Mouse (Mus musculus) kidney, postnatal 4 days (tissue): ENCODE measurements around the gene Rnh1.

ENCODE experiments used
- DNase-seq, 2 experiments: peaks; one replicate each; pipeline ENCODE4 v3.0.0; 2021; ENCODE audit warnings: mixed read lengths in 2 of 2

Rnh1 gene

GRCm38 (mm10) chr7:141172116-141173006, at the start of gene Rnh1:
Gene Rnh1 (minus strand): TSS chr7:141172857.
- DNase-seq, result peak; percentile 93 to 96

DNA sequence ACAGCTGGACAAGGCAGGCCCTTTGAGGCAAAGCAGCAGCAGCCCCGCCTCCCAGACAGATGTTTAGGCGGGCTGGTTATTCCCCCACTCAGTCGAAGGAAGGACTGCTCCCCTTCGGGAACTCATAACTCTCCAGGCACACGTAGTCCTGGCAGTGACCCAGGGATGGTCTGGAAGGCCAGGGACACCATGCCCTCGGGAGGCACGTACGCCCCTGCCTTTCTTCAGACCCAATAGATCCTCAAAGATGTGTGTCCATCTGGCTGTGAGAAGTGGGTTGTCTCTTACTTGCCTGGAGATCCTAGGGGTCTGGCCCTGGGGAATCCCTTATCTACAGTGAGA, 49.4 kb upstream of the Rnh1 start:
- DNase-seq, result no peak

GRCm38 (mm10) chr7:141221249-141222125, 48.8 kb upstream of the Rnh1 start:
- peak; percentile 98 to 99 for DNase-seq

DNA sequence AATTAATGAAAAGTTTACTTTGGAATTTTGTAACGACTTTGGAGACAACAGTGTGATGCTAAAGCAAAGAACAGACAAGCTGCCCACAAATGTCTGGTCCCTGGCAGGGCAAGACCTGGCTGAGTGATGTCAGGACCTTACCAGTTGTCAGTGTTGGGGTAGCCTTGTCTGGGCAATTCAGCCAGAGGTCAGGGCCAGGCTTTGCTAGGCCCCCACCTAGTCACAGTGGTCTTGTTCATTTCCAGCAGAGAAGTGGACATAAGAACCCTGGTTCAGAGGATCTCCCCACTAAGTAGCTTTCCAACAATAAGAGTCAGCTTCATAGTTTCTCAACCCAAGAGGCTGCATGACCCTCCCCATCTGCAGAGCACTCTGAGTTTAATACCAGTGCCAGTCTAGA, 47.7 kb upstream of the Rnh1 start:
- no peak for DNase-seq

GRCm38 (mm10) chr7:141219558-141220099, 47.0 kb upstream of the Rnh1 start:
- DNase-seq, result no peak

DNA sequence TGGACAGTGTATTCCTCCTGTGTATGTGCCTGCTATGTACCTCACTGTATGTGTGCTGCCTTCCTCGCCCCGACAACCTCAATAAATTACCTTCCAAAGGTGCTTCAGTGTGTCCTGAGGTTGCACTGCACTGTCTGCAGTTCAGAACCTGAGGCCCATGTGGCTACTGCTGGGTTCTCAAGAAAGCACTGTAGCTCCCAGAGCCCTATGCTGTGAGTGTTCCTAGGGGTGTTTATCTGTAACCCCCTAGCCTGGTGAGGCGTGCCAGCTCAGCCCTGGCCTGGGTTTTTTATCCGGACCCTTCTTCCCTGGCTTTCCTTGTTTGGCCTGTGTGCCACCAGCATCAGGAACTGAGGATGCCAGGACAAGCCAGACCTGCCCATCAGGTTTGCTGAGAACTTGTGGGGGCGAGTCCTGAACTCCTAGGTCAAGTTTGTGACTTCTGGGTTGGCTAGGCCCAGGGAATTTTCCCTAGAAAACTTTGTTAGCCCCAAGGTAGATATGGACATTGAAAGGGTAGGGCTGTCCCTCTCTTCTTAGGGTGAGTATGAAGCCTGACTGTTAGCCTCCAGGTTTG, 46.0 kb upstream of the Rnh1 start:
- no peak for DNase-seq

DNA sequence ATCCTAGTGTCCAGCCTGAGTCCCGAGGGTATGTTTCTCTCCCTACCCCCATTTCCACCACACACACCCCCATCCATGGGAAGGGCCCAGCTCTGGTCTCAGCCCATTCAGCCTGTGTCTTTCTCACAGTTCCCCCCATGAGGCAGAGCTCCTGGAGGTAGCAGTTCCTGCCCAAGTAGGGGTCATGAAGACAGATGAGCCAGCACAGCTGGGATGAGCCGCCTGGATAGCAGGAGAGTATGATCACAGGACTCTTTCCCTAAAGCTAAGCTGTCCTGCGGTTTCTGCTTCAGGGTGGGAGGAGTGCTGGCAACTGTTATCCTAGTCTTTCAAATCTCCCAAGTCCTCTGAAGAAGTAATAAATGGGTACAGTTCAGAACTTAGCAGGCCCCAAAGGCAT, 45.5 kb upstream of the Rnh1 start:
- no peak for DNase-seq

DNA sequence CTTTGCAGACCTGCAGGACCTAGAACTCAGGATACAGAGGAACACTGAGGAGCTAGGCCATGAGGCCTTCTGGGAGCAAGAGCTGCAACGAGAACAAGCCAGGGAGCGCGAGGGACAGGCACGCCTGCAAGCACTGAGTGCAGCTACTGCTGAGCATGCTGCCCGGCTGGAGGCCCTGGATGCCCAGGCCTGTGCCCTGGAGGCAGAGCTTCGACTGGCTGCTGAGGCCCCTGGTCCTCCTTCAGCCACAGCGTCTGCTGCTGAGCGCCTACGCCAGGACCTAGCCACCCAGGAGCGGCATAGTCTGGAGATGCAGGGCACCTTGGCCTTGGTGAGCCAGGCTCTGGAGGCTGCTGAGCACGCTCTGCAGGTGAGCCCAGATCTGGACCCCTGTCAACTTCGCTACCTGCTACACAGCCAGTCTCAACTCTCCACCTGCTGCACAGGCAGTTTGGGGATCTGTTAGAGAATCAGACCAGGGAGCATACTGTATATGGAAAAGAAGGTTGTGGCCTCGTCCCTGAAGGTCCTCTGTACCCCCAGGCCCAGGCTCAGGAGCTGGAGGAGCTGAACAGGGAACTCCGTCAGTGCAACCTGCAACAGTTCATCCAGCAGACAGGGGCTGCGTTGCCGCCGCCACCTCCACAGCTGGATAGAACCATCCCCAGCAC, 44.8 kb upstream of the Rnh1 start:
- DNase-seq, result no peak

DNA sequence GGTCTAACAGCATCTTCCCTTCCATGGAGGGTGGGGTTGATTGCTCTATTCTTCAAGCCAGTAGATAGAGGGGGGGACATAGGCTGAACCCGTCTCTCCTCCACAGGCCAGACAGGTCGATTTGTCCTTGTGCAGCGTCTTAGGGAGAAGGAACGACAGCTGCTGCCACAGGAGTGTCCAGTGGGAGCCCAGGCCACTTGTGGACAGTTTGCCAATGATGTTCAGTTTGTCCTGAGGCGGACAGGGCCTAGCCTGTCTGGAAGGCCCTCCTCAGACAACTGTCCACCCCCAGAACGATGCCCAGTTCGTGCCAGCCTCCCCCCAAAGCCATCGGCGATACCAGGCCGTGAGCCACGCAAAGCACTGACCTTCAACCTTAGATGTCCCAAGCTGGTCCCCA, 44.2 kb upstream of the Rnh1 start:
- DNase-seq, result no peak

- peak; percentile 80 to 90 for DNase-seq
Observed at GRCm38 (mm10) chr7:141215880-141216733, 43.5 kb upstream of the Rnh1 start.

- peak; percentile 95 to 98 for DNase-seq
Observed at GRCm38 (mm10) chr7:141215101-141215879, 42.6 kb upstream of the Rnh1 start, which contains the start of gene Rassf7. Gene Rassf7 (plus strand): TSS chr7:141215860.

GRCm38 (mm10) chr7:141214310-141214709, 41.7 kb upstream of the Rnh1 start:
- no peak for DNase-seq

DNA sequence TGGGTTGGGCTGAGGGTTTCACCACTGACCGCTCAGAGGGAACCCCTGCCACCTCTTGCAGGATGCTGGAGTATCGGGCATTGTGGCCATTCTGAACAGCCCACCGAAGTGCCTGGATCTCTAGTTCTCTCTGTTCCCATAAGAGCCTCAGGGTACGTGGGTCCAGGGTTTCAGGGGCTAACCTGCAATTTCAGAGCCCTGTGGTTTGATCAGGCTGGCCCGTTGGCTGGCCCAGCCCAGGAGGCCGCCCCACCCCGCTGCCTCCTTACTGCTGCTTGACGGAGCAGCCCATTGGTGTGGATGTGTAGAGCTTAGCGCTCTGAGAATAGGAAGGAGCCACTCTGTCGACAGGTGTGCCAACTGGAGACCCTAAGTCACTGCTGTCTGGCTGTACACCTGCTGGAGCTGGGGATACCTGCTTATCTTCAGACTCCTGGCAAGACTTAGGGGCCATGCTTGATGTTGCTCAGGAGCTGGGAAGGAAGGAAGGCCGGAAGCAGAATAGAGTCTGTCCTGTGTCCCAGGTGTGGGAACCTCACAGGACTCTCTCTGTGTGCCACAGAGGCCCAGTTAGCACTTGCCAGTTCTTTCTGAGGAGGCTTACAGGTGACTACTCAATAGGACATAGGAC, 41.1 kb upstream of the Rnh1 start, which contains the start of gene Lmntd2:
Gene Lmntd2 (minus strand): TSS at position 476 of the 631 bp plus-strand sequence.
- DNase-seq, result no peak

- no peak for DNase-seq
Observed at GRCm38 (mm10) chr7:141213133-141213532, 40.5 kb upstream of the Rnh1 start.

DNA sequence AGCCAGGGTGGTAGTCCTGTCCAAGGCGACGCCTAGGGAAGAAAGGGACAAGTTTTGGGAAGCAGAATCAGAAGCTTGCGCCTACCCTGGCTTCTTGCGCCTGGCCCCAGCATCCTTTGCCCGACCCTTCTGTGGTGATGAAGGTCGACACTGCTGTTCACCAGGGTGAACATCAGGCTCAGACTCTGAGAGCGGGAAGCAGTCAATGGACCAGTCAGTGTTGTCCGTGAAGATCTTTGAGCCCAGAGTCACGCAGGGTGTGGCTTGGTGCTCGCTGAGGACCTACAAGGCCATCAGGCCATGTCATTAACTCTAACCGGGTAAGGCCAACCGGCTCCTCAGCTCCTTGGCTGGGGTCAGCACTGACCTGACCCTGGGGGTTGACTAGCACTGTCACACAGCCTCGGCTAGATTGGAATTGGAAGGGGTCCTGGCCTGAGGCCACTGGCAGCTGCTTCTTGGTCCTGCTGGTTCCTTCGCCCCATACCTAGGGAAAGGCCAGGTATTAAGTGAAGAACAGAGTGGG, 38.0 kb upstream of the Rnh1 start:
- no peak for DNase-seq

- DNase-seq, result no peak
Observed at GRCm38 (mm10) chr7:141210137-141210536, 37.5 kb upstream of the Rnh1 start.

- no peak for DNase-seq
Observed at GRCm38 (mm10) chr7:141209526-141209925, 36.9 kb upstream of the Rnh1 start.

DNA sequence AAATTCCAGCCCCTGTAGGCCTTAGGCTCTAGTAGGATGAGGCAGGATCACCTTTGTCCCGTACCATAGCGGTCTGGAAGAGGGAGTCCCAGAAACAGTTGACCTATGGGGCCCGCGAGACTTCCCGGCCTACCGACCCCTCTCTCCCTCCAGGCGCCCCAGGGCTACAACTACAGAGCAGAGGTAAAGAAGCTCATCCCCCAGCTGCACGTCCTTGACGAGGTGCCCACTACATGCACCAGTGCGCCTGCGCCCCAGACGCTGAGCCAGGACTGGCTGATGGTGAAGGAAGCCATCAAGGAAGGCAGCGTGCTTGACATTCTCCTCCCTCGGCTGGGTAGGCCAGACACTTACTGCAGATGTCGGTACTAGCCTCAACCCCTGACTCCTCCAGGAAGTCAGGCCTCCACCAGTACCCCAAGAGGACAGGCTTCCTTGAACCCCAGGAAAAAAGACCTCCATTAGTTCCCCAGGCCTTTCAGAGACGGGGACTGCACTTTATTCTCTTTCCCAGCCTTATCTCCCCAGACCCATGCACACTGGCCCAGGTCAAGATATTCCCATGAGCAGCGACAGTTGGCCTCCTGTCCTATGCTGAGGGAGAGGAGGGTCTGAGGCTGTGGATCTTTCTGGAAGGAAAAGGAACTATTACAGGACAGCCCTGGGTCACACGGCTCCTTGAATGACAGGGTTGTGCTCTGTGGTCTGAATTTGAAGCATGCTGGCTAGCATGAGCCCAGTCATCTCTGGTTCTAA, 33.7 kb upstream of the Rnh1 start:
- no peak for DNase-seq

DNA sequence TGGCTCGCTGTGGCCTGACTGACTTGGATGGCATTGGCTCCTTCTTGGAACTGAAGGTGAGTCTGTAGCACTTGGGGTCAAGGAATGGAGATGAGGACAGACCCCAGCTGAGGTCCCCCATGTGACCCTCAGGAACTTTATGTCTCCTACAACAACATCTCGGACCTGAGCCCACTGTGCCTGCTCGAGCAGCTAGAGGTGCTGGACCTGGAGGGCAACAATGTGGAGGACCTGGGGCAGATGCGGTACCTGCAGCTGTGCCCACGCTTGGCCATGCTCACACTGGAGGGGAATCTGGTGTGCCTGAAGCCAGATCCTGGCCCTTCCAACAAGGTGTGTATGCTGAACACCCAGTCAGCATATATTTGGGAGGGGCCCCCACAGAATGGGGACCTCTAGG, 32.8 kb upstream of the Rnh1 start:
- DNase-seq, result no peak
